Mouse (Mus musculus) lung, adult 2 months (tissue): Measurements from ENCODE around the gene Appl2.

ENCODE experiments used
- CTCF ChIP-seq: fragments of 200-500 bp; IDR thresholded peaks from 2 replicates; pipeline ENCODE4 v1.5.1; 2011; ENCODE audit warnings: mild to moderate bottlenecking, low read length, control low read depth; ENCODE audit not compliant: insufficient read depth
- POLR2A ChIP-seq: fragments of 200-500 bp; IDR thresholded peaks from 2 replicates; pipeline ENCODE4 v1.6.1; 2011; ENCODE audit warnings: low read depth, mild to moderate bottlenecking, control low read depth, low read length, borderline replicate concordance; ENCODE audit errors: extremely low read depth

DNA sequence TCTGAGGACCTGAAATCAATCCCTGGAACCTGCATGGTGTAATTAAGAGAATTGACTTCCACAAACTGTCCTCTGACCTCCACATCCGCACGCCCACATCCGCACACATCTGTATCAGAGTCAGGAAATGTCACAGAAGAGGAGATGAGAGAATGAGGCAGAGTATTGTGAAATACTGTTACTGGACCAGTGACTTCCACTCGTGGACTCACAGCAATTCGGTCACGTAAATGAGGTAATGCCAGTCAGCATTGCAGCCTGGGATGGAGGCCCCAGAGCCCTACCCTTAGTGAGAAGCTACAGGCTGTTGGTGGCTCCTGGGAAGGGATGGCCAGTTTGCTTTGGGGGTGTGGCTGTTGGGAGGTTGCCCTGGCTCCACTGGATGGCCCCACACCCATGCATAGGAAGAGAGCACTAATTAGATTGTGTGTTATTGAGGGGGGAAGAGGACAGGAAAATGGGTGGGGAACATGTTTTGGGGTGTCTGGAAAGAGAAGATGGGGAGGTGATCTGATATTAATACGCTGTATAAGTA is 2.1 kb downstream of the Appl2 start:
- TF ChIP-seq CTCF: no peak
- TF ChIP-seq POLR2A: no peak
